Mouse (Mus musculus) liver, adult 2 months (tissue): Measurements from ENCODE around the gene Frmd5.

ENCODE experiments used
- CTCF ChIP-seq: fragments of 200-500 bp; IDR thresholded peaks from 2 replicates; pipeline ENCODE4 v1.5.1; 2011; ENCODE audit warnings: low read depth, low read length, control low read depth
- POLR2A ChIP-seq: fragments of 200-500 bp; IDR thresholded peaks from 2 replicates; pipeline ENCODE4 v1.6.1; 2011; ENCODE audit warnings: low read length, control low read depth; ENCODE audit not compliant: insufficient read depth; ENCODE audit errors: extremely low read depth

- TF ChIP-seq POLR2A, result no peak
- no peak for TF ChIP-seq CTCF
Measured at GRCm38 (mm10) chr2:121683606-121684005, 123.3 kb downstream of the Frmd5 start.
